Mouse (Mus musculus): ENCODE results near the gene Fyn. TPM values are rescaled to one million over a fixed set of nuclear protein-coding genes. Genes with fewer than 3 reads are reported as not detected.
A peak's percentile ranks its signal among the peaks of the same experiment; 100 is the strongest.

Fyn gene
- total RNA-seq, 2 experiments from 2014 or later, result 37.7 to 41.7 TPM

GRCm38 (mm10) chr10:39433893-39434292, 65.2 kb downstream of the Fyn start:
- intact Hi-C loops (cut with DNase I), result no loop called here
- DNase-seq, result no peak

- no peak for DNase-seq
Observed at GRCm38 (mm10) chr10:39434758-39435448, 66.2 kb downstream of the Fyn start.

GRCm38 (mm10) chr10:39438905-39439304, 70.2 kb downstream of the Fyn start:
- intact Hi-C loops (cut with DNase I), result no loop called here

More at GRCm38 (mm10) chr10:39434758-39435448, 66.2 kb downstream of the Fyn start:
- intact Hi-C loops (cut with DNase I), result no loop called here

GRCm38 (mm10) chr10:39440506-39440905, 71.9 kb downstream of the Fyn start:
- DNase-seq, result no peak
- intact Hi-C loops (cut with DNase I), result loop anchor here (5.0 kb wide), 1 partner anchor 268 kb away; no protein-coding TSS in a partner anchor

More at GRCm38 (mm10) chr10:39438905-39439304, 70.2 kb downstream of the Fyn start:
- no peak for DNase-seq

- intact Hi-C loops (cut with DNase I), result loop anchor here (5.0 kb wide), 1 partner anchor 269 kb away; no protein-coding TSS in a partner anchor
- no peak for DNase-seq
Observed at GRCm38 (mm10) chr10:39441636-39442035, 73.0 kb downstream of the Fyn start.

GRCm38 (mm10) chr10:39443122-39443521, 74.5 kb downstream of the Fyn start:
- no peak for DNase-seq
- intact Hi-C loops (cut with DNase I), result loop anchor here (5.0 kb wide), 1 partner anchor 271 kb away; no protein-coding TSS in a partner anchor

- no peak for DNase-seq
- intact Hi-C loops (cut with DNase I), result loop anchor here (5.0 kb wide), 1 partner anchor 272 kb away; no protein-coding TSS in a partner anchor
Observed at GRCm38 (mm10) chr10:39443947-39444346, 75.3 kb downstream of the Fyn start.

- intact Hi-C loops (cut with DNase I), result loop anchor here (5.0 kb wide), 1 partner anchor 204 kb away; no protein-coding TSS in a partner anchor
- DNase-seq, result no peak
Observed at GRCm38 (mm10) chr10:39445870-39446269, 77.2 kb downstream of the Fyn start.

- no peak for DNase-seq
- intact Hi-C loops (cut with DNase I), result loop anchor here (5.0 kb wide), 1 partner anchor 204 kb away; no protein-coding TSS in a partner anchor
Observed at GRCm38 (mm10) chr10:39446706-39447105, 78.1 kb downstream of the Fyn start.

- DNase-seq, result no peak
- intact Hi-C loops (cut with DNase I), result loop anchor here (5.0 kb wide), 1 partner anchor 207 kb away; no protein-coding TSS in a partner anchor
Observed at GRCm38 (mm10) chr10:39449179-39449578, 80.5 kb downstream of the Fyn start.

- no peak for DNase-seq
- intact Hi-C loops (cut with DNase I), result loop anchor here (5.0 kb wide), 1 partner anchor 38 kb away; no protein-coding TSS in a partner anchor
Observed at GRCm38 (mm10) chr10:39450356-39450755, 81.7 kb downstream of the Fyn start.

- intact Hi-C loops (cut with DNase I), result loop anchor here (5.0 kb wide), 1 partner anchor 39 kb away; no protein-coding TSS in a partner anchor
- DNase-seq, result peak in 1 of 2 experiments; percentile 43
Observed at GRCm38 (mm10) chr10:39451065-39451464, 82.4 kb downstream of the Fyn start.

- intact Hi-C loops (cut with DNase I), result loop anchor here (5.0 kb wide), 1 partner anchor 40 kb away; no protein-coding TSS in a partner anchor
Observed at GRCm38 (mm10) chr10:39451918-39452624, 83.4 kb downstream of the Fyn start.

GRCm38 (mm10) chr10:39455344-39455743, 86.7 kb downstream of the Fyn start:
- intact Hi-C loops (cut with DNase I), result loop anchor here (5.0 kb wide), 1 partner anchor 83 kb away; no protein-coding TSS in a partner anchor
- DNase-seq, result no peak

More at GRCm38 (mm10) chr10:39451918-39452624, 83.4 kb downstream of the Fyn start:
- DNase-seq, result no peak

GRCm38 (mm10) chr10:39455857-39456620, 87.4 kb downstream of the Fyn start:
- intact Hi-C loops (cut with DNase I), result loop anchor here (5.0 kb wide), 1 partner anchor 84 kb away; no protein-coding TSS in a partner anchor
- DNase-seq, result no peak

GRCm38 (mm10) chr10:39456776-39457175, 88.1 kb downstream of the Fyn start:
- no peak for DNase-seq
- intact Hi-C loops (cut with DNase I), result loop anchor here (5.0 kb wide), 1 partner anchor 84 kb away; no protein-coding TSS in a partner anchor

- intact Hi-C loops (cut with DNase I), result loop anchor here (5.0 kb wide), 1 partner anchor 85 kb away; no protein-coding TSS in a partner anchor
- no peak for DNase-seq
Observed at GRCm38 (mm10) chr10:39457281-39457680, 88.6 kb downstream of the Fyn start.

- no peak for DNase-seq
Observed at GRCm38 (mm10) chr10:39458766-39459699, 90.4 kb downstream of the Fyn start.

GRCm38 (mm10) chr10:39460621-39461020, 92.0 kb downstream of the Fyn start:
- DNase-seq, result no peak
- intact Hi-C loops (cut with DNase I), result loop anchor here (5.0 kb wide), 1 partner anchor 288 kb away; no protein-coding TSS in a partner anchor

More at GRCm38 (mm10) chr10:39458766-39459699, 90.4 kb downstream of the Fyn start:
- intact Hi-C loops (cut with DNase I), result loop anchor here (5.0 kb wide), 1 partner anchor 87 kb away; no protein-coding TSS in a partner anchor

All from heart, postnatal 14 days (tissue).